ENCODE assay signal across 8 mouse cellular contexts in the genomic region with DNA sequence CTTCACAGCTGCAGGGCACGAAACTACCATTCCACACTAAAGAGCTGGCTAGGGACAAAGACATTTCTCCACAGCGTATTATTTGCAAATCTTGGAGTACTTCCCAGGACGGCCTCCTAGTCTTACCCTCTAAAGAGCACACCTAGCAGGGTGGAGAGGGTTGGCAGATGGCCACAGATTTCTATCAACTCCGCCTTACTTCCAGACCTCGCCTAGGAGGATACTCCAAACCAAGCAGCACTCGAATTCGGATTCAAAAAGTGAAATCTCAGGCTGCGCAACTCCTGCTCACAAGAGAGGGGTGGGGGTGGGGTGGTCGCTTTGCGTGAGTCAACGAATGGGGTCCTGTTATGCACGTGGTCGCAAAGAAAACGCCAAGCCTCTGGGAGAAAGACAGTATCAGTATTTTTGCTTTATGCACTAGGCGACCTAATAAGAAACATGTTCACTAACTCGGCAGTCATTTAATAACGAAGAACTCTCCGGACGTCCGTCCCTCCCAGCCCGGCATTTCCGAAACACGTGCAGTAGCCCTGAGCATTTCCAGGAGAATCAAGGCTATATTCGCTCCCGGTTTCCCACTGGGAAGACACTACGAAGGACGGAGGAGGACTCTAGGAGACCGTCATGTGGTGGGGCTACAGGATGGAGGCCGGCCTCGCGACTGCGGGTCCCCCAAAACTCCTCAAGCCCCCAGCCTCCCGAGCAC. TPM values are rescaled to one million over a fixed set of nuclear protein-coding genes. Genes with fewer than 3 reads are reported as not detected.
DNase-seq lines count a peak whose midpoint lies in the region; ATAC-seq and TF ChIP-seq lines count a peak whose summit lies in the region.

No protein-coding gene starts in this region.

- POLR2A ChIA-PET in Patski (lab: Charles Lee), result interaction anchor here (0.7 kb wide), 1 partner anchor 218 kb away, joined by 5 read pairs; no protein-coding TSS in a partner anchor

- H3K9ac ChIP-seq in embryonic facial prominence, embryonic 15.5 days, result peak overlapping the region; percentile 91

- DNase-seq in Patski (ENCODE audit: low read depth, low spot score), result no peak
- peak; percentile 37 to 41 for DNase-seq in heart, postnatal 10 days
- peak; percentile 76 for DNase-seq in large intestine, adult 2 months (ENCODE audit: low read depth, low spot score)
- peak; percentile 52 for DNase-seq in mesoderm, embryonic 11.5 days (ENCODE audit: low read depth, low spot score)

- TF ChIP-seq CTCF in Patski (IDR thresholded peaks at IDR 0.05), result no peak

- H3K36me3 ChIP-seq in megakaryocyte, embryonic 14.5 days (replicated peaks; ENCODE audit: low read length), result peaks cover 56% of the 10 kb centered on the region
- peaks cover 33% of the 10 kb centered on the region for H3K36me3 ChIP-seq in embryonic facial prominence, embryonic 15.5 days

- intact Hi-C loops in heart, postnatal 10 days (cut with DNase I), result loop anchor here (1.0 to 5.0 kb wide), 2 partner anchors 38 to 435 kb away; partner anchors contain the start of genes Fam57a and Vps53

- in situ Hi-C loops in Patski (cut with MboI; ENCODE audit: low pct_unique_long_range_greater_than_20kb), result no loop called here

- H3K4me3 ChIP-seq in megakaryocyte, embryonic 14.5 days (replicated peaks), result peak overlapping the region; percentile 93
- peak overlapping the region; percentile 88 for H3K4me3 ChIP-seq in embryonic facial prominence, embryonic 15.5 days (replicated peaks)

- peaks cover 55% of the 10 kb centered on the region for H3K4me1 ChIP-seq in megakaryocyte, embryonic 14.5 days
- H3K4me1 ChIP-seq in embryonic facial prominence, embryonic 15.5 days, result peaks cover 15% of the 10 kb centered on the region

- ATAC-seq in megakaryocyte, adult 5-6 weeks (ENCODE audit: poor library complexity, severe bottlenecking), result no peak
- peak; percentile 12 for ATAC-seq in Patski
- peak; percentile 16 for ATAC-seq in embryonic facial prominence, embryonic 15.5 days (ENCODE audit: insufficient number of reproducible peaks, low FRiP score, low TSS enrichment, low read depth)
- ATAC-seq in activated CD4-positive, CD25-positive, alpha-beta regulatory T cell, adult 4 months, result no peak

- no peaks in the 10 kb centered on the region for H3K27me3 ChIP-seq in megakaryocyte, embryonic 14.5 days (replicated peaks)
- no peaks in the 10 kb centered on the region for H3K27me3 ChIP-seq in Patski
- no peaks in the 10 kb centered on the region for H3K27me3 ChIP-seq in embryonic facial prominence, embryonic 15.5 days

- H3K27ac ChIP-seq in embryonic facial prominence, embryonic 15.5 days (replicated peaks), result peak overlapping the region; percentile 97

- 1% methylated on average over 33 of the region's 33 CpGs for WGBS in embryonic facial prominence, embryonic 15.5 days
- WGBS in large intestine, adult 2 months, result 1% methylated on average over 33 of the region's 33 CpGs

- no peaks in the 10 kb centered on the region for H3K9me3 ChIP-seq in megakaryocyte, embryonic 14.5 days
- no peaks in the 10 kb centered on the region for H3K9me3 ChIP-seq in embryonic facial prominence, embryonic 15.5 days (replicated peaks)

- CTCF ChIA-PET in Patski (lab: Charles Lee), result interaction anchor here (1.0 to 2.4 kb wide), 4 partner anchors 14 to 190 kb away, joined by 3 to 8 read pairs (median 6); no protein-coding TSS in a partner anchor

- peak overlapping the region; percentile 66 for H3K4me2 ChIP-seq in embryonic facial prominence, embryonic 15.5 days (replicated peaks)

RNA-seq across cellular contexts. Expression of gene Dbil5, which starts 0.6 kb away (rescaled TPM):
- 3.2 TPM in 1 of 2 replicates, not detected in the other for polyA plus RNA-seq in megakaryocyte, embryonic 14.5 days (2012; ENCODE audit: insufficient read depth, low replicate concordance)
- total RNA-seq in megakaryocyte, adult 5-6 weeks (2015), result not detected in 2 replicates
- not detected in 2 replicates for total RNA-seq in megakaryocyte, adult 5-6 weeks (2017)
- polyA plus RNA-seq in Patski (2021), result 0.67 TPM
- polyA plus RNA-seq in embryonic facial prominence, embryonic 15.5 days (2015; fragmentation: Nextera tagmentation; extraction: Ambion mirVana), result 1.3 and 2.3 TPM in 2 replicates
- under 1 TPM in 1 of 2 experiments, not detected in 1; 0.50 TPM for total RNA-seq in heart, postnatal 10 days (2021)
- 0.17 and 0.41 TPM in 2 replicates for polyA plus RNA-seq in large intestine, adult 2 months (2012; rRNA removed)
- not detected for polyA plus RNA-seq in activated CD4-positive, CD25-positive, alpha-beta regulatory T cell, adult 4 months (2017; shearing (Covaris generic))

RNA-seq across cellular contexts. Expression of gene Gemin4, which starts 0.6 kb away (rescaled TPM):
- 1.0 TPM in 1 of 2 replicates, not detected in the other for polyA plus RNA-seq in megakaryocyte, embryonic 14.5 days (2012; ENCODE audit: insufficient read depth, low replicate concordance)
- total RNA-seq in megakaryocyte, adult 5-6 weeks (2015), result 2.1 and 6.1 TPM in 2 replicates
- total RNA-seq in megakaryocyte, adult 5-6 weeks (2017), result 2.9 and 6.0 TPM in 2 replicates
- polyA plus RNA-seq in Patski (2021), result 4.4 TPM
- 26.3 and 30.1 TPM in 2 replicates for polyA plus RNA-seq in embryonic facial prominence, embryonic 15.5 days (2015; fragmentation: Nextera tagmentation; extraction: Ambion mirVana)
- total RNA-seq in heart, postnatal 10 days (2021), result 1 to 10 TPM; 3.1 to 5.9 TPM
- 7.3 and 7.9 TPM in 2 replicates for polyA plus RNA-seq in large intestine, adult 2 months (2012; rRNA removed)
- 10 to 100 TPM in 1 of 2 experiments, 1 to 10 TPM in 1; 7.0 to 13.4 TPM for polyA plus RNA-seq in activated CD4-positive, CD25-positive, alpha-beta regulatory T cell, adult 4 months (2017; shearing (Covaris generic))

RNA-seq across cellular contexts. Expression of gene Mrm3, which starts 26.7 kb away (rescaled TPM):
- polyA plus RNA-seq in megakaryocyte, embryonic 14.5 days (2012; ENCODE audit: insufficient read depth, low replicate concordance), result 5.5 TPM in 1 of 2 replicates, not detected in the other
- 4.5 and 5.9 TPM in 2 replicates for total RNA-seq in megakaryocyte, adult 5-6 weeks (2015)
- total RNA-seq in megakaryocyte, adult 5-6 weeks (2017), result 7.5 and 8.6 TPM in 2 replicates
- 15.4 TPM for polyA plus RNA-seq in Patski (2021)
- polyA plus RNA-seq in embryonic facial prominence, embryonic 15.5 days (2015; fragmentation: Nextera tagmentation; extraction: Ambion mirVana), result 23.8 and 24.3 TPM in 2 replicates
- 10 to 100 TPM; 17.4 to 19.2 TPM for total RNA-seq in heart, postnatal 10 days (2021)
- polyA plus RNA-seq in large intestine, adult 2 months (2012; rRNA removed), result 5.7 and 5.8 TPM in 2 replicates
- 10 to 100 TPM in 1 of 2 experiments, 1 to 10 TPM in 1; 9.3 to 14.0 TPM for polyA plus RNA-seq in activated CD4-positive, CD25-positive, alpha-beta regulatory T cell, adult 4 months (2017; shearing (Covaris generic))

RNA-seq across cellular contexts. Expression of gene Glod4, which starts 26.7 kb away (rescaled TPM):
- polyA plus RNA-seq in megakaryocyte, embryonic 14.5 days (2012; ENCODE audit: insufficient read depth, low replicate concordance), result 3.0 TPM in 1 of 2 replicates, not detected in the other
- total RNA-seq in megakaryocyte, adult 5-6 weeks (2015), result 41.2 and 63.4 TPM in 2 replicates
- 89.6 and 159 TPM in 2 replicates for total RNA-seq in megakaryocyte, adult 5-6 weeks (2017)
- 151 TPM for polyA plus RNA-seq in Patski (2021)
- 111 and 126 TPM in 2 replicates for polyA plus RNA-seq in embryonic facial prominence, embryonic 15.5 days (2015; fragmentation: Nextera tagmentation; extraction: Ambion mirVana)
- total RNA-seq in heart, postnatal 10 days (2021), result 10 to 100 TPM; 51.3 to 53.7 TPM
- 8.0 and 9.2 TPM in 2 replicates for polyA plus RNA-seq in large intestine, adult 2 months (2012; rRNA removed)
- polyA plus RNA-seq in activated CD4-positive, CD25-positive, alpha-beta regulatory T cell, adult 4 months (2017; shearing (Covaris generic)), result 10 to 100 TPM; 82.6 to 96.9 TPM

RNA-seq across cellular contexts. Expression of gene Fam57a, which starts 37.4 kb away (rescaled TPM):
- 3.4 TPM in 1 of 2 replicates, not detected in the other for polyA plus RNA-seq in megakaryocyte, embryonic 14.5 days (2012; ENCODE audit: insufficient read depth, low replicate concordance)
- 2.1 and 2.4 TPM in 2 replicates for total RNA-seq in megakaryocyte, adult 5-6 weeks (2015)
- 1.8 and 1.9 TPM in 2 replicates for total RNA-seq in megakaryocyte, adult 5-6 weeks (2017)
- 5.9 TPM for polyA plus RNA-seq in Patski (2021)
- 57.4 and 74.0 TPM in 2 replicates for polyA plus RNA-seq in embryonic facial prominence, embryonic 15.5 days (2015; fragmentation: Nextera tagmentation; extraction: Ambion mirVana)
- total RNA-seq in heart, postnatal 10 days (2021), result 1 to 10 TPM; 8.0 to 8.3 TPM
- 15.3 and 16.3 TPM in 2 replicates for polyA plus RNA-seq in large intestine, adult 2 months (2012; rRNA removed)
- 1 to 10 TPM; 4.1 to 4.9 TPM for polyA plus RNA-seq in activated CD4-positive, CD25-positive, alpha-beta regulatory T cell, adult 4 months (2017; shearing (Covaris generic))

Comparison
In these comparisons a context has a peak if more than half of its experiments do, and no peak if none do; other contexts are left out.
1. ATAC-seq: peak in Patski (single experiment) and embryonic facial prominence, embryonic 15.5 days (single experiment); none in megakaryocyte, adult 5-6 weeks (single experiment) and activated CD4-positive, CD25-positive, alpha-beta regulatory T cell, adult 4 months (single experiment).